Mouse (Mus musculus): ENCODE data around the gene Klrg1. TPM values are rescaled to one million over a fixed set of nuclear protein-coding genes. Genes with fewer than 3 reads are reported as not detected.

The Klrg1 gene
- polyA plus RNA-seq, 1 experiment from 2014 or later: 0.75 TPM

GRCm38 (mm10) chr6:122302661-122303060 is 20.0 kb upstream of the Klrg1 start:
- Histone ChIP-seq H3K27ac (replicated peaks) (no peak overlapping the region), H3K4me1 (replicated peaks) (no peaks in the 10 kb centered on the region; the same call in 1 of the 2 replicates), H3K27me3 (no peaks in the 10 kb centered on the region), H3K4me2 (no peak overlapping the region), H3K9ac (no peak overlapping the region), H3K4me3 (no peak overlapping the region), H3K9me3 (no peaks in the 10 kb centered on the region), H3K36me3 (no peaks in the 10 kb centered on the region)
- ATAC-seq (ENCODE audit: low FRiP score, low read depth): no peak
- WGBS: 92% methylated on average over 4 of the region's 4 CpGs

DNA sequence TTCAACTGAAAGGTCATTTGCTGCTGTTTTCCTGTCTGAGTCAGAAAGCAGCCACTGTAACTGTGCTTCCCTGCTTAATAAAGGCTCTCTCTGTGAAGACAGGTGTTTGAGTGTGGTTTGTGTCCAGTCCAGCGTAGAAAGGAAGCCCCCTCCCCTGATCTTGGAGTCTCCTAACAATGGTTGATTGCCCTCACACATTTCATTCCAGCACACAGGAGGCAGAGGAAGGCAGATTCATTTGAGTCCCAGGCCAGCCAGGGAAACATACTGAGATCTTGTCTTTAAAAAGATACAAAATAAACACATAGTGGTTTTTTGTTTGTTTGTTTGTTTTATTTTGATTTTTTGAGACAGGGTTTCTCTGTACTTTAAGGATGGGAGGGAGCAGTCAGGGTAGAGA is 19.4 kb upstream of the Klrg1 start:
- ATAC-seq (ENCODE audit: low FRiP score, low read depth): no peak

GRCm38 (mm10) chr6:122299621-122300133 is 17.0 kb upstream of the Klrg1 start:
- Histone ChIP-seq H3K4me2 (no peak overlapping the region), H3K9ac (no peak overlapping the region), H3K9me3 (no peaks in the 10 kb centered on the region), H3K4me3 (no peak overlapping the region), H3K36me3 (no peaks in the 10 kb centered on the region), H3K27ac (replicated peaks) (no peak overlapping the region), H3K27me3 (no peaks in the 10 kb centered on the region), H3K4me1 (replicated peaks) (peaks cover 17% of the 10 kb centered on the region)
- no peak for ATAC-seq (ENCODE audit: low FRiP score, low read depth)
- WGBS: 76% methylated on average over 3 of the region's 3 CpGs

More for the DNA sequence above, 19.4 kb upstream of the Klrg1 start:
- Histone ChIP-seq H3K27me3 (no peaks in the 10 kb centered on the region), H3K4me3 (no peak overlapping the region), H3K9me3 (no peaks in the 10 kb centered on the region), H3K4me1 (replicated peaks) (no peaks in the 10 kb centered on the region; the same call in 1 of the 2 replicates), H3K27ac (replicated peaks) (no peak overlapping the region), H3K36me3 (no peaks in the 10 kb centered on the region), H3K9ac (no peak overlapping the region), H3K4me2 (no peak overlapping the region)
- WGBS: 57% methylated on average over 1 of the region's 1 CpGs

- no peaks in the 10 kb centered on the region for H3K36me3 ChIP-seq
- H3K4me3 ChIP-seq: no peak overlapping the region; the same call in 1 of the 2 replicates
- 0 out of 2 replicates have a peak, but pooled peaks have one; percentile 21 for ATAC-seq (ENCODE audit: low FRiP score, low read depth)
- H3K9ac ChIP-seq: no peak overlapping the region; the same call in 1 of the 2 replicates
- H3K9me3 ChIP-seq: no peaks in the 10 kb centered on the region
- H3K4me2 ChIP-seq: peak overlapping the region; percentile 59
- H3K27me3 ChIP-seq: no peaks in the 10 kb centered on the region
- H3K4me1 ChIP-seq (replicated peaks): peaks cover 17% of the 10 kb centered on the region
- H3K27ac ChIP-seq (replicated peaks): peak overlapping the region; percentile 87; the same call in 1 of the 2 replicates
- 45% methylated on average over 4 of the region's 4 CpGs for WGBS
Measured at GRCm38 (mm10) chr6:122298223-122298609, 15.5 kb upstream of the Klrg1 start.

DNA sequence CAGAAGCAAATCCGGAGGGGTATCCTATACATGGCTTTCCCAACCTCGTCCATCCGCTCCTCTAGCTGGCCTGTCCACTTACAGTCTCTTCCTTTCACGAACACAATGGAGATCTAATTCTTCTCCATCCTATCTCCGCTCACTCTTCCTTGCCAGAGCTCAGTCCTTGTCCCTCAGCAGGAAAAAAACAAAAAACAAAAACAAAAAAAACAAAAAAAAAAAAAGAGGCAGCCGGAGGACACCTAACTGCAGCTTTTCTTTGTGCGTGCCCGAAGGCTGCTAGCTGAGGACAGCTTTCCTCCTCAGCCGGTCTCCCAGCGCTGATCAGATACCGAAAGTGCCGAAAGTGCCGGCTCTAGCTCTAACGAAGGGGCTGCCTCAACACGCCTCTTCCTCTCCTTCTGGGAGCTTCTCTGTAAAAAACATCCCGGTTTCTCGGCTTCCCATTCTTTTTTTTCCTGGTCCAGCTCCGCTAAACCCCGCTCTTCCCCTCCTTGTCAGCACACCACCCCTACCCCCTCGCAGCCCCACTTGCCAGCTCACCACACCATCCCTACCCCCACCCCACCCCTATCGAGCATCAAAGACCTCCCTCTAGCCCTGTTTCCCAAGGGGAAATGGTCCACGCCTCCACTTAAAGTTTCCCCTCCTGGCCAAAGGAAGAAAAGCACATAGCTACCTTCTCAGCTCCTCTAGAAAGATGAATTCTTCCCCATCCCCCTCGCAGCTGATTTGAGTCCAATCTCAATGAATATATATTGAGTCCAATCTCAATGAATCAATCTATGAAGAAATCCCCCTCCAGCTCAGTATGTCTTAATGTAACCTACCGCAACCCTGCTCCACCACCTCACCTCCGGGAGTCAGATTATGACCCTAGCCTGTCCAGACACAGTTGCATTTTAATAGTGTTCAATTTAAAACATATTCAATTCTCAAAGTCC is 14.9 kb upstream of the Klrg1 start:
- Histone ChIP-seq H3K4me2 (peak overlapping the region; percentile 59), H3K9me3 (no peaks in the 10 kb centered on the region), H3K4me3 (peak overlapping the region; percentile 45), H3K27ac (replicated peaks) (peak overlapping the region; percentile 87), H3K27me3 (no peaks in the 10 kb centered on the region), H3K36me3 (no peaks in the 10 kb centered on the region), H3K9ac (peak overlapping the region; percentile 56), H3K4me1 (replicated peaks) (peaks cover 17% of the 10 kb centered on the region)
- peak; percentile 86 for ATAC-seq (ENCODE audit: low FRiP score, low read depth)
- 4% methylated on average over 25 of the region's 25 CpGs for WGBS

DNA sequence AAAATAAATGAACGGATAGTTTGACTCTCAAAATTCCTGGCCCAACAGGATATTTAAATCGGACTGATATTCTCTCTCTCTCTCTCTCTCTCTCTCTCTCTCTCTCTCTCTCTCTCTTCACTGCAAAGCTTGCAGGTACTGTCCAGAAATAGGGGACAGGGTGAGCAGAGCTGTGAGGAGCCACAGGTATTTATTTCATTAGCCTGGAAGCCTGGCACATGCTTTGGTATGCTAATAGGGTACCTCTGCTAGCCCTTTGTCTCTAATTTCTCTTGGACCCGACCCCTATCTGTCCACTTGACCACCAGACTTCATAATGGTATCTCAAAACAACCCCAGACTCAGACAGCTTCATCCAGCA is 14.2 kb upstream of the Klrg1 start:
- Histone ChIP-seq H3K9me3 (no peaks in the 10 kb centered on the region), H3K36me3 (no peaks in the 10 kb centered on the region), H3K9ac (peak overlapping the region; percentile 56), H3K4me1 (replicated peaks) (peaks cover 17% of the 10 kb centered on the region), H3K27ac (replicated peaks) (peak overlapping the region; percentile 87), H3K27me3 (no peaks in the 10 kb centered on the region), H3K4me2 (peak overlapping the region; percentile 59), H3K4me3 (peak overlapping the region; percentile 45)
- ATAC-seq (ENCODE audit: low FRiP score, low read depth): peak; percentile 57
- 28% methylated on average over 3 of the region's 3 CpGs for WGBS

DNA sequence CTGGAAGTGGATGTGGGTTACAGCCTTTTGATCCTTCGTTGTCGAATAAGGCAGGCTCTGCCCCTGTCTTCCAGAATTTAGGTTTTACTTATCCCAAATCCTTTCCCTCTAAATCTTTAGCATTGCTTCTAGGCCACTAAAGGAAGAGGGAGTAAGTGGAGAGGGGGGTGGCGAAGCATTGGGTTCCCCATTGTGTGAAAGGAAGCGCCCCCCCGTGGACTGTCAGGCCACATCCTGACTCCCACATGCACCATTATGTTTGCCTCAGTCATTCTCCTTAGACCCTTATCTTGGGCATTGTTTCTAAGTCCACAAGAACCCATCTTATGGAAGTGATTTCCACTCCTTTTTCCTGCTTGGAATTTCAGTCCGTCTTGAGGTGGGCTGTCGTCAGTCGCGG is 12.6 kb upstream of the Klrg1 start:
- Histone ChIP-seq H3K4me2 (no peak overlapping the region), H3K27me3 (no peaks in the 10 kb centered on the region), H3K36me3 (no peaks in the 10 kb centered on the region), H3K4me3 (no peak overlapping the region), H3K9ac (no peak overlapping the region), H3K27ac (replicated peaks) (no peak overlapping the region), H3K4me1 (replicated peaks) (peaks cover 17% of the 10 kb centered on the region), H3K9me3 (no peaks in the 10 kb centered on the region)
- no peak for ATAC-seq (ENCODE audit: low FRiP score, low read depth)
- 59% methylated on average over 9 of the region's 9 CpGs for WGBS

- 80% methylated on average over 3 of the region's 3 CpGs for WGBS
- no peaks in the 10 kb centered on the region for H3K36me3 ChIP-seq
- H3K9ac ChIP-seq: no peak overlapping the region
- no peaks in the 10 kb centered on the region for H3K27me3 ChIP-seq
- H3K4me1 ChIP-seq (replicated peaks): peaks cover 17% of the 10 kb centered on the region
- no peak for ATAC-seq (ENCODE audit: low FRiP score, low read depth)
- no peak overlapping the region for H3K4me3 ChIP-seq
- H3K27ac ChIP-seq (replicated peaks): no peak overlapping the region
- H3K4me2 ChIP-seq: no peak overlapping the region
- H3K9me3 ChIP-seq: no peaks in the 10 kb centered on the region
Measured at GRCm38 (mm10) chr6:122294290-122294689, 11.6 kb upstream of the Klrg1 start.

DNA sequence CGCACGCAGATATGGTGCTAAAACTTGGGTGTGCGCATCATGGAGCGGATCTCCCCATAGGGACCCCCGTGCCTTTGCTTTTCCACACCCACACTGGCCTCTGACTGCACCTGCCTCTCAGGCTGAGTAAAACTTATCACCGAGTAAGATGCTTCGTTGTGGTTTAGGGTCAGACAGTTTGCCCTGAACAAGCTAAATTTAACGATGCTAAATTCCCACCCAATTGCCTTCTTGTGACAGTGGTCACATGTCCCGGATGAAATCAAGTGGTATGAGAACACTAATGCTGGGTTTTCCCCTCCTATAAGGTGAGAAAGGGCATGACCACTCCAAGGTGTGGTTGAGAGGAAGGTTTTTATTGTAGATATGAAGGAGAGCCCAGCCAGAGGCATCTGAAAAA is 11.1 kb upstream of the Klrg1 start:
- Histone ChIP-seq H3K9ac (no peak overlapping the region), H3K27me3 (no peaks in the 10 kb centered on the region), H3K36me3 (no peaks in the 10 kb centered on the region), H3K4me2 (no peak overlapping the region), H3K4me3 (no peak overlapping the region), H3K4me1 (replicated peaks) (peaks cover 17% of the 10 kb centered on the region), H3K27ac (replicated peaks) (no peak overlapping the region), H3K9me3 (no peaks in the 10 kb centered on the region)
- no peak for ATAC-seq (ENCODE audit: low FRiP score, low read depth)
- 93% methylated on average over 9 of the region's 9 CpGs for WGBS

DNA sequence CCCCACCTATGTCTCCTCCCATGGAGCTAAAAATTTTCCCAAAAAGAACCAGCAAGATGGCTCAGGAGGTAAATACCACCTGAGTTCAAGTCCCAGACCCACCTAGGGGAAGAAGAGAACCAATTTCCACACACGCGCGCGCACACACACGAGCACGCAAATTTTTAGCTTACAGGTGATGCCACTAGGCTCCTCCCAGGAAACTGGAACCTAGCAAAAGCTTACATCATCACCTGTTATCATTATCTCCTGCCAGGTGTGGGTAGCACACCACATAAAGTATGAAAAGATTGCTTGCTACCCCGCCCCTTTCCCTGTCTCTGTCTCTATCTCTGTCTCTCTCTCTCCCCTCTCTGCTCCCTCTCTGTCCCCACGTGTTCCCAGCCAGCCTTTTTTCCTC is 10.4 kb upstream of the Klrg1 start:
- H3K4me3 ChIP-seq: no peak overlapping the region
- H3K4me1 ChIP-seq (replicated peaks): peaks cover 17% of the 10 kb centered on the region
- WGBS: 96% methylated on average over 8 of the region's 8 CpGs
- H3K27me3 ChIP-seq: no peaks in the 10 kb centered on the region
- H3K9ac ChIP-seq: no peak overlapping the region
- H3K9me3 ChIP-seq: no peaks in the 10 kb centered on the region
- H3K27ac ChIP-seq (replicated peaks): no peak overlapping the region
- no peak for ATAC-seq (ENCODE audit: low FRiP score, low read depth)
- no peak overlapping the region for H3K4me2 ChIP-seq
- no peaks in the 10 kb centered on the region for H3K36me3 ChIP-seq

DNA sequence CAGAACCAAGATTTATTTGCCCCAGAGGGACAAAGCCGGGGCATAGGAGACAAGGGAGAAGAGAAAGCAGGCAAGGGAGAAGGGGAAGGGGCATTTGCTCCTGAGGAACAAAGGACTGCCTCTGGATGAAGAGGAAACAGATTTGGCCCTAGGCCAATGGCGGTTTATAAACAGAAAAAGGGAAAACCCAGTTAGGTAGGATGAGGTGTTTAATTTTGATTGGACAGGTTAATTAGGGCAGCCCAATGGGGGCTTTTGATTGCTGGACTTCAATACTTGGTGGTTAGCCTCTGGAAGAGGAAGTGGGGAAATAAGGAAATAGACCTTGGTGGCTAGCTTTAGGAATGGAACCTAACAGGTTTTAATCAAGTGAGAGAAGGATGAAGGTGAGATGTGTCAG is 9.5 kb upstream of the Klrg1 start:
- Histone ChIP-seq H3K4me1 (replicated peaks) (peaks cover 17% of the 10 kb centered on the region), H3K36me3 (no peaks in the 10 kb centered on the region), H3K27ac (replicated peaks) (no peak overlapping the region), H3K27me3 (no peaks in the 10 kb centered on the region), H3K9me3 (no peaks in the 10 kb centered on the region), H3K4me3 (no peak overlapping the region), H3K9ac (no peak overlapping the region), H3K4me2 (no peak overlapping the region)
- no peak for ATAC-seq (ENCODE audit: low FRiP score, low read depth)
- WGBS: 61% methylated on average over 2 of the region's 2 CpGs

DNA sequence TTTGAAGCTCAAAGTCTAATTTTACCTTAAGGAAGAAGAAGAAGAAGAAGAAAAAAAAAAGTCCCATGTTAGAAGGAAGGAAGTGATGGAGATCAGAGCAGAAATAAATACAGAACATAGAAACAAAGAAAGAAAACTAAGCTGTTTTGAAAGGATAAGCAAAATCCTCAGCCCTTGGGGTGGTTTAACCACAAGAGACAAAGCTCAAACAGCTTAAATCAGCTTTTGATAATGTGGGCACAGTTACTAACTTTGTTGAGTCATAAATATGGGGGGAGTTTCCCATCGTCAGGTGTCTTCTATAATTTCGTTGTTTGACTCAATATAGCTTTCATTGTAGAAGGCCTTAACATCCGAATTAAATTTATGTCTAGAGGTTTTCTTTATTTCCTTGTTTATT is 9.1 kb upstream of the Klrg1 start:
- no peaks in the 10 kb centered on the region for H3K9me3 ChIP-seq
- ATAC-seq (ENCODE audit: low FRiP score, low read depth): no peak
- peaks cover 13% of the 10 kb centered on the region for H3K4me1 ChIP-seq (replicated peaks)
- no peaks in the 10 kb centered on the region for H3K27me3 ChIP-seq
- H3K9ac ChIP-seq: no peak overlapping the region
- no peaks in the 10 kb centered on the region for H3K36me3 ChIP-seq
- H3K4me2 ChIP-seq: no peak overlapping the region
- WGBS: 87% methylated on average over 3 of the region's 3 CpGs
- H3K4me3 ChIP-seq: no peak overlapping the region
- no peak overlapping the region for H3K27ac ChIP-seq (replicated peaks)
